Mouse (Mus musculus): ENCODE measurements at regions not wholly inside any gene's neighbourhood (a gene's known extent, or its start where the extent isn't known, plus 50 kb on each side); places are given as distances from the start of the nearest gene placed in this dataset.

- H3K27ac ChIP-seq (replicated peaks) = no peak overlapping the region
- H3K4me3 ChIP-seq = no peak overlapping the region
- H3K9ac ChIP-seq (replicated peaks) = no peak overlapping the region
- H3K27me3 ChIP-seq = no peaks in the 10 kb centered on the region
- ATAC-seq (replicated peaks) = no peak
- no peak overlapping the region for H3K4me2 ChIP-seq (replicated peaks)
- H3K4me1 ChIP-seq = no peaks in the 10 kb centered on the region
- WGBS = 79% methylated on average over 2 of the region's 2 CpGs
- H3K9me3 ChIP-seq = no peaks in the 10 kb centered on the region
- H3K36me3 ChIP-seq = no peaks in the 10 kb centered on the region
Observed at GRCm38 (mm10) chr1:130276005-130276404, 146.8 kb downstream of the Cd55b start.

- Histone ChIP-seq H3K4me2 (replicated peaks) (no peak overlapping the region), H3K9me3 (no peaks in the 10 kb centered on the region), H3K9ac (replicated peaks) (no peak overlapping the region), H3K36me3 (no peaks in the 10 kb centered on the region), H3K27ac (replicated peaks) (no peak overlapping the region), H3K4me1 (no peaks in the 10 kb centered on the region), H3K4me3 (no peak overlapping the region), H3K27me3 (no peaks in the 10 kb centered on the region)
- 56% methylated on average over 4 of the region's 4 CpGs for WGBS
- no peak for ATAC-seq (replicated peaks)
Observed at GRCm38 (mm10) chr1:130274470-130274869, 148.3 kb downstream of the Cd55b start.

GRCm38 (mm10) chr1:130270457-130270856 lies 152.4 kb downstream of the Cd55b start:
- H3K27me3 ChIP-seq = no peaks in the 10 kb centered on the region
- WGBS = 71% methylated on average over 2 of the region's 2 CpGs
- H3K9ac ChIP-seq (replicated peaks) = no peak overlapping the region
- no peak overlapping the region for H3K4me3 ChIP-seq
- no peaks in the 10 kb centered on the region for H3K36me3 ChIP-seq
- H3K9me3 ChIP-seq = no peaks in the 10 kb centered on the region
- no peaks in the 10 kb centered on the region for H3K4me1 ChIP-seq
- H3K4me2 ChIP-seq (replicated peaks) = no peak overlapping the region
- ATAC-seq (replicated peaks) = no peak
- H3K27ac ChIP-seq (replicated peaks) = no peak overlapping the region
